Mouse (Mus musculus): ENCODE results near the gene Ehhadh.
"Not testable (repeated sequence)": the region's sequence is repeated elsewhere in the genome, so short reads cannot be mapped to it uniquely, and the experiment has no call there.

The Ehhadh gene

DNA sequence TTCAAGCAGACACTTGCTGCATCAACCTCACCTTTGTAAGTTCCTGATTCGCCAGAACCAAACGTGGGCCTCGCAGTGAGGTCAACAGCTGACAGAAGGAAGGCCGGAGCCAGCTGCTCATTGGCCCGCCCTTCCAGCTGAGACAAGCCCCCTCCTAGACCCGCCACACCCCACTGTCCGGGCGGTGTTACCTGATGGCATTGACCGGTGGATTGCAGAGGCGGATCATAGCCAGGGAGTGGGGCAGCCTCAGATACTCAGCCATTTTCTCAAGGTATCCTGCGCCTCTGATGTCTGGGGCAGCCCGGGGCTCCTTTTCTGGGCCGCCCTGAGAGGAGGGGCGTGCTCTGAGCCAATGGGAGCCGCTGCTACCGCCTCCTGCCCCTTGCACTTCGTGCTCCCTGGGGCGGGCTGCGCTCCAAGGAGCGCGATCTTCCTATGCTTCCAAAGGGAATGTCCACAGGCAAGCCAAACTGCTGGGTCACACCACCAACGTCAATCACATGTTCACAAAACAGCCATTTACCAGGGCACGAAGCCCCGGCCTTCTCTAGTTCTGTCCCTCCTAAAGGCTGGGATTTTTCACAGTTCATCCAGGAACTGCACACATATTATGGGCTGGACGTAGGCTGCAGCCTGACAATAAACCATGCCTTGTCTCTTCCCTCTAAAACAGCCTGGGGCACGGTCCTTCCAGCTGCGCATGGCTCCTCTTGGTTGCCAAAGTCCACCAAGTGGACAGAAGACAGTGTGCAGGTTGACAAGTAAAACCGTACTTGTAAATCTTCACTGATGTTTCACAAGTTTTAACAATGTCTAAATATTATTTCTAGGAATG lies at the start of gene Ehhadh:
Gene Ehhadh, minus strand, starts transcription at position 292 of the 838 bp plus-strand sequence.
- in situ Hi-C loops (cut with MboI, MseI) = no loop called here

DNA sequence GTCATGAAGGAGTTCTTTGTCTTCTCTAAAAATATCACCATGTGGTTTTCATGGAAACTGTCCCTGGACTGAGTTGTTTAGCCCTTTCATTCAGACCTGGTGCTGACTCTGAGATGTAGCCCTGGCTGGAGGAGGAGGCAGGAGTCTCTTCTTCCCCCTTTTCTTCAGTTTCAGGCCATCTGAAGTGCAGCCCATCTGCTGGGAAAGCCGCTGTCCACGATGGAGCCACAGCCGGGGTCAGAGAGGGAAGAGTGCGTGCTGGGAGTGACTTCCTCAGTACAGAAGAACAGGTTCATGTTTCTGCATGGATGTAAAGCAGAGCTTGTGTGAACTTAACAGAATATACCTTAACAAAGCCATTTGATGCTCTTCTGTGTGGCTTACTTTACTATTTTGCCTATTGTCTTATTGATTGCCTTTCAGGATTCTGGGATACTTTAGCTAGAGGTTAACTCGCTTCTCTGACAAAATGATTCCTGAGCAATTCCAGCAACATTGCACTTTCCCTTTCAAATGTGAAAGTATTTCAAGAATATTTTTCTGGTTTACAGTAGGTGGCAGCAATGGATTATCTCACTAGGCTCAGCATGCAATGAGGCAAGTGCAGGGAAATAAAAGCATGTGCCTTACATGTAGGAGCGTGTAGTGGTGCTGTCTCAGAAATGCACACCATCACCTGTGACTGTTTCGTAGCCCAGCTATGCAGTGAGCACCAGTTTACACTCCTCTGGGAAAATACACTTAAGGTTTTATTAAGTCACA lies 48.9 kb upstream of the Ehhadh start:
- in situ Hi-C loops (cut with MboI, MseI) = no loop called here

DNA sequence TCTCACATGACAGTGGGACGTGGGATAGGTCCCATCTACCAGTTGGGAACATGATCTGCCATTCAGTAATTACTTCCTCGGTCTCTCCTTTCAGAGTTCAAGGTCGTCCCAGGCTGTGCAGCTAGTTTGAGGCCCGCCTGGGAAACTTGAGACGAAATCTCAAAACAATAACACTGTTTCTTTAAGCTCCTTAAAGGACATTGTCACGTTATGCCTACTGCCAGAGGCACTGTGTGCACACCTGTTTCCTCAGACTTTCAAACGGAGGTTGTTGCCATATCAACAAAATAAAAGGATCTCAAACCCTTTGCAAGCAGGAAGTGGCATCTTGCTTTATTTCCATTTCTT lies 48.0 kb upstream of the Ehhadh start:
- in situ Hi-C loops (cut with MboI, MseI) = no loop called here

- in situ Hi-C loops (cut with MboI, MseI) = no loop called here
Observed at GRCm38 (mm10) chr16:21834866-21835583, 47.4 kb upstream of the Ehhadh start.

- in situ Hi-C loops (cut with MboI, MseI) = no loop called here
Observed at GRCm38 (mm10) chr16:21833970-21834369, 46.4 kb upstream of the Ehhadh start.

- in situ Hi-C loops (cut with MboI, MseI) = no loop called here
Observed at GRCm38 (mm10) chr16:21833469-21833868, 45.9 kb upstream of the Ehhadh start.

- in situ Hi-C loops (cut with MboI, MseI) = no loop called here
Observed at GRCm38 (mm10) chr16:21831764-21832163, 44.2 kb upstream of the Ehhadh start.

- in situ Hi-C loops (cut with MboI, MseI) = no loop called here
Observed at GRCm38 (mm10) chr16:21830784-21831183, 43.2 kb upstream of the Ehhadh start.

DNA sequence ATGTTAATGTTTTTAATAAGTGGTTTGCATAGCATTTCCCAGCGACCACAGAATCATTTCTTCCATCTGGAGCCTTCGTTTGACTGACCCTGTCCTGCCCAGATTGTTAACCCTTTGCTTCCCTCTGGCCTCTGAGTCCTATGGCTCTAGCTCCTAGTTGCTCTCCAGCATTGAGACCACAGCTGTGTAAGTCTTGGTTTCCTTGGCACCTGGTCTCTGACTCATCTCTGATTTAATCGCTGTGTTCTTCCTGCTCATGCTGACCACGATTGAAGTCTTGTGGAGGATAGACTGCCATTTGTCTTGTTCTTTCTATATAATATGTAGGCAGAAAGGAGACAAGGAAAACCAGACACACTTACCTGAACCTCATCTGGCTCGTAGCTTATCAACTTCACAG lies 42.1 kb upstream of the Ehhadh start:
- in situ Hi-C loops (cut with MboI, MseI) = no loop called here

- in situ Hi-C loops (cut with MboI, MseI) = no loop called here
Observed at GRCm38 (mm10) chr16:21827581-21827980, 40.0 kb upstream of the Ehhadh start.

GRCm38 (mm10) chr16:21827153-21827552 lies 39.5 kb upstream of the Ehhadh start:
- in situ Hi-C loops (cut with MboI, MseI) = no loop called here

- in situ Hi-C loops (cut with MboI, MseI) = no loop called here
Observed at GRCm38 (mm10) chr16:21825612-21826031, 38.0 kb upstream of the Ehhadh start.

DNA sequence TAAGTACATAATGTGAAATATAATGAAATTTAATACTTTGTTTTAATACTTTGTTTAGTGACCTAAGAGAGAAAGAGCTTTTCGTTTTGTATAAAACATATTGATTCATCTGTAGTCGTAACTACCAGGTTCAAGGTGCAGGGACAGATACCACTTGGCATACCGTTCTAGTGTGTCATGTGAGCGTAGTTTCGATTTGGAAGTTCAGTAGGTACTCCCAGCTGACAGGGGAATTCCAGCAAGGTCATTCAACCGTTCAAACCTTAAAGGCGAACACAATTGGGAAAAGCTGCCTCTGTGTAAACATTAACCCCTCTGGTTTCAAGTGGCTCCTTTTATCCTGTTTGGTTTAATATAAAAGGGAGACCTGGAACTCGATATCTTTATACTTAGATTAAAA lies 31.0 kb upstream of the Ehhadh start:
- in situ Hi-C loops (cut with MboI, MseI) = no loop called here

- in situ Hi-C loops (cut with MboI, MseI) = no loop called here
Observed at GRCm38 (mm10) chr16:21818132-21818531, 30.5 kb upstream of the Ehhadh start.

GRCm38 (mm10) chr16:21815669-21816010 lies 28.0 kb upstream of the Ehhadh start:
- in situ Hi-C loops (cut with MboI, MseI) = no loop called here

DNA sequence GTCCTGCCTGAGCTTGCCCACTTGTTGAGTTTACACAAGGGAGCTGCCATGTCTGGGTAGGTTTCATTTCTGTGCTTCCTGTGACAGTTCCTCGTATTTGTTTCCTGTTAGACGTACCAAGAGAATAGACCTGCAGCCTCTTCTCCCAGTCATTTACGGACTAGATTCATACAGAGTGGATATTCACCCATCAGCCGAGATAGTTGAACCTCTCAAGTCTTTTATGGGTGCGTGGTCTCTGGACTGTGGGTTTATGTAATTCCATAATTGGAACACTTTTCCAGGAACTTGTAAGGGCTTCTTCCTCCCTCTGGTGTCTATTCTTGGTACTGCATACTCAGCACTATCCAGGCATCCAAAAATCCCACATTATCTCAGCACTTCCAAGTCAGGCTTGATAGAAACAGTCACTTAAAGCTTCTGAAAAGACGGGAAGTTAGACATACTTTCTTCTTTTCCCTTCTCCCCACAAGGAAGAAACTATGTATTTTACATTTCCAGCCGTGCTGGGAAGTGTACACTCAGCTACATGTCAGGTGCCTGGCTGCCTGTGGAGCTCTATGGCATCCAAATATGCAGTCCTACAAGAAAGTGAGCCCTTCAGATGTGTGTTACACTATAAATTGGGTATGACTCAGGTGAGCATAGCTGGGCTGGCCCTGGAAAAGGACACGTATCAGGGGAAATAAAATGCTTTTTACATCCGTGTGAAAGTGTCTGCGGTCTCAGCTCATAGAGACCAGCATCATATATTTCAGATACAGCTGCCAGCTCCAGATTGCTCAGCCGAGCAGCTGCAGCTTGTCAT lies 27.5 kb upstream of the Ehhadh start:
- in situ Hi-C loops (cut with MboI, MseI) = no loop called here

GRCm38 (mm10) chr16:21813164-21813834 lies 25.7 kb upstream of the Ehhadh start:
- in situ Hi-C loops (cut with MboI, MseI) = no loop called here

GRCm38 (mm10) chr16:21807786-21808185 lies 20.2 kb upstream of the Ehhadh start:
- in situ Hi-C loops (cut with MboI, MseI) = not testable (repeated sequence)

DNA sequence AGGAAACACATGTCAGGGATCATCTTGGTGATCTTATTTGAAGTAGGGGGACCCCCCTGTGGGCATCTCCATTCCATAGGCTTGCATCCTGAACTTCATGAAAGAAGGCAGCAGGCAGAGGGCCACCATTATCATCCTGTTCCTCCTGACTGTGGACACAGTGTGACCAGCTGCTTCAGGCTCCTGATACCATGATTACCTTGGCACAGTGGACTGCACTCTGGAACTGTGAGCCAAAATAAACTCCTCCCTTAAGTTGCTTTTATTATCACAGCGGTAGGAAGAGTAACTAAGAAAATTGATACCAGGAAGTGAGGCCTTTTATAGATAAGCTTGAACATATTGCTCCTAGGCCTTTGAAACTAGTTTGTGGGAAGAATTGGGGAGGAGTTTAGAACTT lies 19.3 kb upstream of the Ehhadh start:
- in situ Hi-C loops (cut with MboI, MseI) = no loop called here

GRCm38 (mm10) chr16:21804258-21804657 lies 16.7 kb upstream of the Ehhadh start:
- in situ Hi-C loops (cut with MboI, MseI) = no loop called here

DNA sequence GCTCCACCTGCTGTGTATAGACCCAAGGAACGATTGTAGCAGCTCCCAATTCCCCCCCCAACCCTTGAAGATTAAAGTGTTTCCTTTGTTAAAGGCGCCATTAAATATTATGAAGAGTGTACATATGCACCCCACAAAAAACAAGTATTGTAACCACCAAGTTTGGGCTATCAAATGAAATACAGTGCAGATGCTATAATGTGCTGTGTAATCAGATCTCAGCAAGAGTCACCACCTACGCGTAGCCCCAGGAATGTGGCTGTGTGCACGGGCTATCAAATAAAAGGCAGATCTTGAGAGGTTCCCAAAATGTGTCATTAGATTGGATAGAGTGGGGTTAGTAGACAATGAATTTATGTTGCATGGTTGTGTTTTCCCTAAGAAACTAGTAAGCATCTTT lies 7.5 kb upstream of the Ehhadh start:
- in situ Hi-C loops (cut with MboI, MseI) = no loop called here

All from T-helper 1 cell (primary cell).